8 mouse cellular contexts compared by ENCODE assay signal in the genomic region with DNA sequence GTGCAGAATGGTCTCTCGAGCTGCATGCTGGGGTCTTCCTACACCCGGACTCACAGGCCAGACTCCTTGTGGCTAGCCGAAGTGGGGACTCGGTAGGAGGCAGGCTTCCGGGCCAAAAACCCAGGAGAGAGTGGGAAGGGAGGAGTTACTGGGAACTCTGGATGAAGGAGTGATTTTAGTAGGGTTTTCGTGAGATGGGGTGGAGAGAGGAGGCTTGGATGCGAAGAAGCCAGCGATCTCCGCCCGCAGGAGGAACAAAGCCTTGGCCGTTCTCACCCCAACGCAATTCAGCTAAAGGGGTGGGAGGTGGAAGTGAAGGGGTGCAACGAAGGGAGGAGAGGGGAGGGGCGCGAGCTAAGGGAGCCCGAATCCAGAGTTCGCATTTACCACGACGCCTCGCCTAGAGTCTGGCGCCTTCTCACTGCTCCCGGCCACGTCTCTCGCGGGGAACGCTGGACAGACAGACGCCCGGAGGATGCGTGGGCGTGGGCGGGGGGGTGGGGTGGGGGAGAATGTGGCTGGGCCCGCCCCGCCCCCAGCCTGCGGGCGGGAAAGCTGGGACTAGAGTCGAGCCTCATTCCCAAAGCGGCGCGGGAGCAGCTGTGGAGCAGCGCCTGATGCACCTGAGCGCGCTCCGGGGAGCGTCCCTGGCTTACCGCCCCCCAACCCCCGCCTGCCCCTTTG.
A peak's percentile ranks its signal among the peaks of the same experiment; 100 is the strongest.
DNase-seq lines count a peak whose midpoint lies in the region; ATAC-seq lines count a peak whose summit lies in the region.

No protein-coding gene starts in this region.

- ATAC-seq in cerebellum, adult (ENCODE audit: insufficient number of reproducible peaks, low FRiP score, low TSS enrichment): peak; percentile 54
- peak; percentile 86 for ATAC-seq in forebrain, embryonic 14.5 days
- ATAC-seq in heart, embryonic 16.5 days (replicated peaks; ENCODE audit: extremely low read depth, insufficient read depth, low FRiP score): peak; percentile 77
- ATAC-seq in liver, embryonic 15.5 days (ENCODE audit: insufficient read depth): no peak; the same call in 1 of the 2 replicates
- peak; percentile 78 for ATAC-seq in neural tube, embryonic 11.5 days (ENCODE audit: insufficient read depth, low FRiP score, low TSS enrichment)

- H3K27ac ChIP-seq in forebrain, embryonic 14.5 days (ENCODE audit: low read depth, low read length): peak overlapping the region; percentile 93
- H3K27ac ChIP-seq in heart, embryonic 16.5 days (ENCODE audit: low read length): peak overlapping the region; percentile 69
- no peak overlapping the region for H3K27ac ChIP-seq in liver, embryonic 15.5 days (replicated peaks)
- H3K27ac ChIP-seq in neural tube, embryonic 11.5 days (ENCODE audit: low read depth, low read length): peak overlapping the region; percentile 67

- H3K27me3 ChIP-seq in forebrain, embryonic 14.5 days (replicated peaks; ENCODE audit: control insufficient read depth, insufficient read depth, low read length): no peaks in the 10 kb centered on the region
- no peaks in the 10 kb centered on the region; the same call in 1 of the 2 replicates for H3K27me3 ChIP-seq in heart, embryonic 16.5 days (ENCODE audit: control insufficient read depth, insufficient read depth, low read length)
- H3K27me3 ChIP-seq in liver, embryonic 15.5 days: peaks cover 22% of the 10 kb centered on the region
- H3K27me3 ChIP-seq in neural tube, embryonic 11.5 days (ENCODE audit: control insufficient read depth, insufficient read depth, low read length): no peaks in the 10 kb centered on the region

- no peak for DNase-seq in cerebellum, adult 8-10 months
- DNase-seq in forebrain, embryonic 14.5 days (ENCODE audit: low spot score): peak; percentile 74
- peak; percentile 7 to 31 for DNase-seq in kidney, postnatal 36 days
- DNase-seq in neural tube, embryonic 11.5 days (ENCODE audit: low spot score): peak; percentile 80
- peak; percentile 1 to 6 for DNase-seq in thymus, postnatal 36 days

- H3K9ac ChIP-seq in forebrain, embryonic 14.5 days (ENCODE audit: low read length): peak overlapping the region; percentile 86
- H3K9ac ChIP-seq in heart, embryonic 16.5 days (ENCODE audit: low read length): peak overlapping the region; percentile 76
- H3K9ac ChIP-seq in liver, embryonic 15.5 days: no peak overlapping the region
- H3K9ac ChIP-seq in neural tube, embryonic 11.5 days (ENCODE audit: low read length): peak overlapping the region; percentile 64

- no peaks in the 10 kb centered on the region for H3K36me3 ChIP-seq in forebrain, embryonic 14.5 days (ENCODE audit: control insufficient read depth, insufficient read depth, low read length)
- no peaks in the 10 kb centered on the region for H3K36me3 ChIP-seq in heart, embryonic 16.5 days (ENCODE audit: control insufficient read depth, insufficient read depth)
- no peaks in the 10 kb centered on the region for H3K36me3 ChIP-seq in liver, embryonic 15.5 days (replicated peaks)
- H3K36me3 ChIP-seq in neural tube, embryonic 11.5 days (ENCODE audit: control insufficient read depth, insufficient read depth, low read length): no peaks in the 10 kb centered on the region

- WGBS in forebrain, embryonic 14.5 days: under 1% methylated on average over 41 of the region's 46 CpGs
- WGBS in heart, embryonic 16.5 days: under 1% methylated on average over 43 of the region's 46 CpGs
- WGBS in liver, embryonic 15.5 days (ENCODE audit: insufficient replicate concordance): under 1% methylated on average over 46 of the region's 46 CpGs
- WGBS in neural tube, embryonic 11.5 days: 1% methylated on average over 40 of the region's 46 CpGs

- peak overlapping the region; percentile 59 for H3K4me3 ChIP-seq in forebrain, embryonic 14.5 days (ENCODE audit: low read depth, low read length)
- H3K4me3 ChIP-seq in heart, embryonic 16.5 days (ENCODE audit: low read length): peak overlapping the region; percentile 68
- peak overlapping the region; percentile 45 for H3K4me3 ChIP-seq in liver, embryonic 15.5 days (replicated peaks)
- H3K4me3 ChIP-seq in neural tube, embryonic 11.5 days (ENCODE audit: low read depth, low read length): peak overlapping the region; percentile 44

- H3K4me2 ChIP-seq in forebrain, embryonic 14.5 days (ENCODE audit: low read length): peak overlapping the region; percentile 94
- H3K4me2 ChIP-seq in heart, embryonic 16.5 days (ENCODE audit: low read depth, low read length): peak overlapping the region; percentile 98
- H3K4me2 ChIP-seq in liver, embryonic 15.5 days: peak overlapping the region; percentile 72
- H3K4me2 ChIP-seq in neural tube, embryonic 11.5 days (ENCODE audit: low read depth): peak overlapping the region; percentile 93

- H3K9me3 ChIP-seq in forebrain, embryonic 14.5 days (replicated peaks; ENCODE audit: control insufficient read depth, low read length): no peaks in the 10 kb centered on the region
- H3K9me3 ChIP-seq in heart, embryonic 16.5 days (replicated peaks; ENCODE audit: control insufficient read depth, low read length): no peaks in the 10 kb centered on the region
- no peaks in the 10 kb centered on the region for H3K9me3 ChIP-seq in liver, embryonic 15.5 days (replicated peaks)
- H3K9me3 ChIP-seq in neural tube, embryonic 11.5 days (ENCODE audit: control insufficient read depth, low read length): no peaks in the 10 kb centered on the region

- H3K4me1 ChIP-seq in forebrain, embryonic 14.5 days (ENCODE audit: control insufficient read depth, insufficient read depth, low read length): peaks cover 11% of the 10 kb centered on the region; the same call in 1 of the 2 replicates
- H3K4me1 ChIP-seq in heart, embryonic 16.5 days (ENCODE audit: control insufficient read depth, insufficient read depth, low read length): peaks cover 11% of the 10 kb centered on the region
- H3K4me1 ChIP-seq in liver, embryonic 15.5 days (replicated peaks): no peaks in the 10 kb centered on the region
- no peaks in the 10 kb centered on the region for H3K4me1 ChIP-seq in neural tube, embryonic 11.5 days (ENCODE audit: control insufficient read depth, insufficient read depth, low read length)
